9 mouse cellular contexts compared by ENCODE assay signal in genomic region chr8:126662151-126662550, GRCm38 (mm10).
DNase-seq lines count a peak whose midpoint lies in the region; ATAC-seq and TF ChIP-seq lines count a peak whose summit lies in the region.
"Had no signal": no experiment of that assay in that cellular context is flagged by ENCODE, and none has a peak within 500 bp of the region (broad histone marks: within the 10 kb centered on the region; RNA-seq: fewer than 3 reads in every experiment).

No protein-coding gene starts in this region.

- TF ChIP-seq POLR2A in thymus, adult 2 months (IDR thresholded peaks at IDR 0.05; ENCODE audit: control insufficient read depth, extremely low read depth, insufficient read depth, low read length, poor library complexity) = no peak

- no peak for ATAC-seq in forebrain, embryonic 11.5 days (replicated peaks; ENCODE audit: low FRiP score)
- ATAC-seq in stomach, postnatal 0 days (ENCODE audit: low FRiP score, low TSS enrichment) = no peak
- ATAC-seq in erythroid progenitor cell, adult 5-6 weeks (replicated peaks; ENCODE audit: low FRiP score, poor library complexity, severe bottlenecking) = no peak

- WGBS in forebrain, embryonic 10.5 days = 57% methylated on average over 5 of the region's 5 CpGs
- WGBS in forebrain, embryonic 11.5 days = 44% methylated on average over 5 of the region's 5 CpGs
- WGBS in thymus, adult 2 months = 67% methylated on average over 5 of the region's 5 CpGs
- 17% methylated on average over 5 of the region's 5 CpGs for WGBS in stomach, postnatal 0 days

- H3K9ac ChIP-seq in forebrain, embryonic 11.5 days (ENCODE audit: low read length) = no peak overlapping the region
- no peak overlapping the region; the same call in 1 of the 2 replicates for H3K9ac ChIP-seq in stomach, postnatal 0 days (ENCODE audit: low read length)

- TF ChIP-seq CTCF in thymus, adult 2 months (IDR thresholded peaks at IDR 0.05; ENCODE audit: borderline replicate concordance, control insufficient read depth, extremely low read depth, insufficient read depth, low read length, poor library complexity) = no peak
- TF ChIP-seq CTCF in stomach, postnatal 0 days (IDR thresholded peaks at IDR 0.05; ENCODE audit: low read depth) = no peak; the same call in 1 of the 2 replicates

- no peak for DNase-seq in forebrain, embryonic 10.5 days (ENCODE audit: extremely low spot score, low spot score)
- DNase-seq in forebrain, embryonic 11.5 days (ENCODE audit: low spot score) = no peak
- DNase-seq in thymus, adult 2 months = peak; percentile 19
- DNase-seq in thymus, postnatal 10 days (ENCODE audit: low spot score in 2 of 2) = no peak
- DNase-seq in kidney, postnatal 25 days = peak; percentile 35 to 69
- no peak for DNase-seq in stomach, postnatal 0 days (ENCODE audit: low spot score)
- DNase-seq in layer of hippocampus, adult 9-10 months (ENCODE audit: low spot score) = no peak

- H3K4me1 ChIP-seq in forebrain, embryonic 10.5 days = peaks cover 80% of the 10 kb centered on the region
- H3K4me1 ChIP-seq in forebrain, embryonic 11.5 days (replicated peaks; ENCODE audit: control insufficient read depth, insufficient read depth, low read length) = peaks cover 47% of the 10 kb centered on the region
- H3K4me1 ChIP-seq in thymus, adult 2 months (replicated peaks; ENCODE audit: control insufficient read depth, insufficient read depth, low read length) = peaks cover 65% of the 10 kb centered on the region
- peaks cover 36% of the 10 kb centered on the region for H3K4me1 ChIP-seq in stomach, postnatal 0 days (replicated peaks; ENCODE audit: control insufficient read depth, insufficient read depth)

- no peaks in the 10 kb centered on the region for H3K9me3 ChIP-seq in forebrain, embryonic 10.5 days
- no peaks in the 10 kb centered on the region for H3K9me3 ChIP-seq in forebrain, embryonic 11.5 days (ENCODE audit: control insufficient read depth, low read length)
- no peaks in the 10 kb centered on the region for H3K9me3 ChIP-seq in stomach, postnatal 0 days (ENCODE audit: control insufficient read depth, low read length)

- no peaks in the 10 kb centered on the region for H3K36me3 ChIP-seq in forebrain, embryonic 10.5 days (replicated peaks)
- no peaks in the 10 kb centered on the region for H3K36me3 ChIP-seq in forebrain, embryonic 11.5 days (ENCODE audit: control insufficient read depth, insufficient read depth, low read length)
- no peaks in the 10 kb centered on the region for H3K36me3 ChIP-seq in thymus, adult 2 months (ENCODE audit: control insufficient read depth, insufficient read depth, low read length)
- H3K36me3 ChIP-seq in stomach, postnatal 0 days (ENCODE audit: control insufficient read depth, insufficient read depth, low read length) = no peaks in the 10 kb centered on the region

- 0 out of 2 replicates have a peak, but pooled peaks cover 8% of the 10 kb centered on the region for H3K27me3 ChIP-seq in forebrain, embryonic 10.5 days (ENCODE audit: poor library complexity, severe bottlenecking)
- no peaks in the 10 kb centered on the region for H3K27me3 ChIP-seq in forebrain, embryonic 11.5 days (ENCODE audit: control insufficient read depth, insufficient read depth, low read length)
- no peaks in the 10 kb centered on the region for H3K27me3 ChIP-seq in thymus, adult 2 months (ENCODE audit: control insufficient read depth, insufficient read depth, low read length)
- no peaks in the 10 kb centered on the region for H3K27me3 ChIP-seq in stomach, postnatal 0 days (ENCODE audit: control insufficient read depth, insufficient read depth, low read length)
- H3K27me3 ChIP-seq: CH12.LX had no signal

- no peak overlapping the region for H3K4me2 ChIP-seq in forebrain, embryonic 11.5 days (ENCODE audit: low read depth, low read length, severe bottlenecking)
- H3K4me2 ChIP-seq in stomach, postnatal 0 days (replicated peaks; ENCODE audit: low read depth) = no peak overlapping the region

- no peak for TF ChIP-seq EP300 in stomach, postnatal 0 days (optimal IDR thresholded peaks at IDR 0.05)

- peak overlapping the region; percentile 77 for H3K27ac ChIP-seq in forebrain, embryonic 10.5 days
- H3K27ac ChIP-seq in forebrain, embryonic 11.5 days (ENCODE audit: low read depth, low read length) = no peak overlapping the region
- H3K27ac ChIP-seq in thymus, adult 2 months (ENCODE audit: control insufficient read depth, insufficient read depth, low read length) = peak overlapping the region; percentile 69
- H3K27ac ChIP-seq in stomach, postnatal 0 days (replicated peaks) = peak overlapping the region; percentile 88

- H3K4me3 ChIP-seq in forebrain, embryonic 10.5 days = no peak overlapping the region
- H3K4me3 ChIP-seq in forebrain, embryonic 11.5 days (ENCODE audit: low read depth, low read length) = no peak overlapping the region
- H3K4me3 ChIP-seq in thymus, adult 2 months (ENCODE audit: control insufficient read depth, insufficient read depth, low read length) = no peak overlapping the region
- no peak overlapping the region for H3K4me3 ChIP-seq in stomach, postnatal 0 days (ENCODE audit: low read depth, low read length)

Comparison
In these comparisons a context has a peak if more than half of its experiments do, and no peak if none do; other contexts are left out.
1. DNase-seq: peak in thymus, adult 2 months (single experiment) and kidney, postnatal 25 days (2 of 2); none in forebrain, embryonic 10.5 days (single experiment), forebrain, embryonic 11.5 days (single experiment), thymus, postnatal 10 days (0 of 2), stomach, postnatal 0 days (single experiment) and layer of hippocampus, adult 9-10 months (single experiment).